Mouse (Mus musculus): Measurements from ENCODE around the gene Plekha6. TPM values are rescaled to one million over a fixed set of nuclear protein-coding genes. Genes with fewer than 3 reads are reported as not detected.

Plekha6 gene
- polyA plus RNA-seq, 1 experiment from 2014 or later: 22.2 TPM

- Histone ChIP-seq H3K4me3 (replicated peaks; ENCODE audit: low read length) (no peak overlapping the region), H3K9me3 (ENCODE audit: control insufficient read depth, low read length) (no peaks in the 10 kb centered on the region), H3K36me3 (replicated peaks; ENCODE audit: control insufficient read depth, insufficient read depth) (no peaks in the 10 kb centered on the region), H3K27me3 (ENCODE audit: control insufficient read depth, insufficient read depth, low read length) (no peaks in the 10 kb centered on the region), H3K4me2 (replicated peaks) (no peak overlapping the region), H3K4me1 (replicated peaks; ENCODE audit: control insufficient read depth, insufficient read depth, low read length) (peaks cover 37% of the 10 kb centered on the region), H3K27ac (no peak overlapping the region), H3K9ac (no peak overlapping the region)
- WGBS: 46% methylated on average over 11 of the region's 11 CpGs
- no peak for ATAC-seq (ENCODE audit: low FRiP score)
- DNase-seq (ENCODE audit: low spot score): no peak
These were observed 44.2 kb downstream of the Plekha6 start for GRCm38 (mm10) chr1:133208086-133208815.

DNA sequence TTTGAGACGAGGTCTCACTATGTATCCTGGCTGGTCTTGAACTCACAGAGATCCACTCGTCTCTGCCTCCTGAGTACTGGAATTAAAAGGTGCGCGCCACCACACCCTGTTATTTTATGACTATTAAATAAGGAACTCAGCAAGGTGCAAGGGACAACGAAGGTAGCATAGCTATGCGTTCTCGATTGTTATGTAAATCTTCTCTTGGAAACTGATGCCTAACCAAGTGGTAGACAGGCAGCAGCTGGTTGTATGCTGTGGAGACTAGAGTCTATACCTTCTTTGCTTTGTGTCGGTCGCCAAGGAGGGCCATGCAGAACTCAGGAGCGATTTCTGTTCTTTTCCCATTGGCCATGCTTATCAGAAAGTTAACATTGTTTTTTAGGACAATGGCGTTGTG is 45.0 kb downstream of the Plekha6 start:
- Histone ChIP-seq H3K27ac (peak overlapping the region; percentile 58; the same call in 1 of the 2 replicates), H3K4me3 (replicated peaks; ENCODE audit: low read length) (no peak overlapping the region), H3K4me1 (replicated peaks; ENCODE audit: control insufficient read depth, insufficient read depth, low read length) (peaks cover 33% of the 10 kb centered on the region), H3K9me3 (ENCODE audit: control insufficient read depth, low read length) (no peaks in the 10 kb centered on the region), H3K9ac (no peak overlapping the region), H3K4me2 (replicated peaks) (no peak overlapping the region), H3K36me3 (replicated peaks; ENCODE audit: control insufficient read depth, insufficient read depth) (no peaks in the 10 kb centered on the region), H3K27me3 (ENCODE audit: control insufficient read depth, insufficient read depth, low read length) (no peaks in the 10 kb centered on the region)
- WGBS: 67% methylated on average over 11 of the region's 11 CpGs
- ATAC-seq (ENCODE audit: low FRiP score) (no peak), DNase-seq (ENCODE audit: low spot score) (no peak)

DNA sequence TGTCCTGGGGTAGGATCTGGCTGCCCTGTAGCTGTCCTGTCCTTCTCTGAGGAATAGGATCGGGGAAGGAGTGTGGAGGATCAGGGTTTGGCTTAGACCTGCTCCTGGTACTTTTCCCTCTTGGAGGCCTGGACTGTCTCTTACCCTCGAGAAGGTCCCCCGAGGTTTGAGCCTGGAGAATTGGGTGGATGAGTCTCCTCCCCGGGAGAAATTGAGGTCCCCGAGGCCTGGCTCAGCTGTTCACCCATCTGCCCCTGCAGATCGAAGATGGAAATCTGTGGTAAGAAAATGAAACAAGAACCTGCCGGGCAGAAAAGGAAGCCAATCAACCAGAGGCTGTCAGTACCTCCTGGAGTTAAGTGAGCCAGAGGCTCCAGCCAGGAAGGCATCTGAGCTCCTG is 45.5 kb downstream of the Plekha6 start:
- no peaks in the 10 kb centered on the region for H3K36me3 ChIP-seq (replicated peaks; ENCODE audit: control insufficient read depth, insufficient read depth)
- no peak overlapping the region for H3K4me3 ChIP-seq (replicated peaks; ENCODE audit: low read length)
- no peak overlapping the region for H3K4me2 ChIP-seq (replicated peaks)
- H3K9ac ChIP-seq: peak overlapping the region; percentile 26; the same call in 1 of the 2 replicates
- H3K27ac ChIP-seq: peak overlapping the region; percentile 58
- no peaks in the 10 kb centered on the region for H3K27me3 ChIP-seq (ENCODE audit: control insufficient read depth, insufficient read depth, low read length)
- ATAC-seq (ENCODE audit: low FRiP score) (no peak), DNase-seq (ENCODE audit: low spot score) (no peak)
- H3K9me3 ChIP-seq (ENCODE audit: control insufficient read depth, low read length): no peaks in the 10 kb centered on the region
- H3K4me1 ChIP-seq (replicated peaks; ENCODE audit: control insufficient read depth, insufficient read depth, low read length): peaks cover 29% of the 10 kb centered on the region
- 26% methylated on average over 7 of the region's 7 CpGs for WGBS

DNA sequence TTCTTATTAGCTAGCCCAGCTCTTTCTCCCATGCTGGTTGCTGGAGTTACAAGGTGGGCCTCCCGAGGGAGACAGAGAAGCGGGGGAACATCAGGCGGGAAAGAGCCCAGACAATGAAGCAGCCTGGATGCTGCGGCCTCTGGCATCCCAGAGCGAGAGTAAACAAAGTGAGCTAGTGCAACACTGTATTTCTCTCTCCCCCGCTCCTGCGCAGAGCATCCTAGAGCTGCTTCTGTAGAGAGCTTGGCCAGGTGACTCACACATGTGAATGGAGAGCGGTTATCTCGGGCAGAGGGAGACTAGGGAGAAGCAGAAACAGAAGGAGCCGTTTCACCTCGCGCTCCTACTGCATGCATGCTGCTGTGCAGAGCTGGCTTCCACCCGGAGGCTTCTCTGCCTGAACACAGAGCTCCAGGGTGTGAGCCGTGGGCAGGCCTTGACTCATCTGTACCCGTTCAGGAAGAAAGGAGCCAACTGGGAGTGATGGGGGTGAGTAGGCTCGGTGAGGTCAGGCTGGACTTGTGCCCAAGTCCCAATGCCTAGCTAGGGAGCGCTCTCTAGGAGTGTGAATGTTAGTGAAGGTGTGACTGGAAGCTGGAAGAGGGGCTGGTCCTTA is 46.0 kb downstream of the Plekha6 start:
- peak overlapping the region; percentile 58 for H3K27ac ChIP-seq
- 17% methylated on average over 17 of the region's 17 CpGs for WGBS
- no peaks in the 10 kb centered on the region for H3K9me3 ChIP-seq (ENCODE audit: control insufficient read depth, low read length)
- peak overlapping the region; percentile 26; the same call in 1 of the 2 replicates for H3K9ac ChIP-seq
- H3K36me3 ChIP-seq (replicated peaks; ENCODE audit: control insufficient read depth, insufficient read depth): no peaks in the 10 kb centered on the region
- H3K27me3 ChIP-seq (ENCODE audit: control insufficient read depth, insufficient read depth, low read length): no peaks in the 10 kb centered on the region
- no peak overlapping the region; the same call in 1 of the 2 replicates for H3K4me2 ChIP-seq (replicated peaks)
- H3K4me1 ChIP-seq (replicated peaks; ENCODE audit: control insufficient read depth, insufficient read depth, low read length): peaks cover 27% of the 10 kb centered on the region
- no peak overlapping the region for H3K4me3 ChIP-seq (replicated peaks; ENCODE audit: low read length)
- DNase-seq (ENCODE audit: low spot score) (no peak), ATAC-seq (ENCODE audit: low FRiP score) (peak; percentile 25; the same call in 1 of the 2 replicates)

DNA sequence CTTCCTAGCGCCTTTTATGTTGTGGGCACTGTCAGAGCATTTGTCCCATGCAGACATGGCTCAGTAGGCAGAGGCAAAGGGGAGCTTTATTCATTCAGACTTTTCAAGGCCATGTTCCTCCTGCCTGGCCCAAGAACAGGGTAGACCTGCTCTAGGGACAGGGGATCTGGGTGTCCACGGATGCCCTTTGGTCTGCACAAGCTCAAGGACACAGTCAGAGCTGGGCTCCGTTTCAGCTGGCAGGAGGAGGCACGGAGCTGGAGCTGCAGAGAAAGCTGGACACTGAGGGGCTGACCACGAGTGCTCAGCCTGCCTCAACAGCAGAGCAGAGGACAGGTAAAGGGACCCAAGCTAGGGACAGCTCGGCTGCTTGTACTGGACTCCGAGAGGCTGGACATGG is 46.8 kb downstream of the Plekha6 start:
- Histone ChIP-seq H3K4me3 (replicated peaks; ENCODE audit: low read length) (no peak overlapping the region), H3K27ac (0 out of 2 replicates have a peak overlapping the region, but pooled peaks have one; percentile 58), H3K36me3 (replicated peaks; ENCODE audit: control insufficient read depth, insufficient read depth) (no peaks in the 10 kb centered on the region), H3K9me3 (ENCODE audit: control insufficient read depth, low read length) (no peaks in the 10 kb centered on the region), H3K9ac (no peak overlapping the region), H3K4me2 (replicated peaks) (no peak overlapping the region), H3K4me1 (replicated peaks; ENCODE audit: control insufficient read depth, insufficient read depth, low read length) (peaks cover 32% of the 10 kb centered on the region), H3K27me3 (ENCODE audit: control insufficient read depth, insufficient read depth, low read length) (no peaks in the 10 kb centered on the region)
- WGBS: 65% methylated on average over 7 of the region's 7 CpGs
- ATAC-seq (ENCODE audit: low FRiP score) (no peak), DNase-seq (ENCODE audit: low spot score) (no peak)

DNA sequence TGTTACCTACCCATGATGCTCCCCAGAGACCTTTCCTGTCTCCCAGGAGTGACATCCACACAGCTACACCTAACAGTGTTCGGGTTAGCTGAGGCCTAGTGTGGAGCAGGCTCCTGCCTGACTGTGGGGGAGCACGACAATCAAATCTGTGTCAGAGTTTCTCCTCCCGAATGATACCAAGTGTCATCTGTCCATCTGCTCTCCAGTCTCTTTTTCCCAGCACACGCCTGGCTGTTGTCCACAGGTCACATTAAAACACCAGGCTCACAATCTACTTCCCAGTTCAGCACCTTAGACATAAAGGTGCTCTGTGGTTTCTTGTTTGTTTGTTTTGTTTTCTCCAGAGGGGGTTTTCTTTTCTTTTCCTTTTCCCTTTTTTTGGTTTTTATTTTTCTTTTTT is 48.3 kb downstream of the Plekha6 start:
- 58% methylated on average over 4 of the region's 4 CpGs for WGBS

DNA sequence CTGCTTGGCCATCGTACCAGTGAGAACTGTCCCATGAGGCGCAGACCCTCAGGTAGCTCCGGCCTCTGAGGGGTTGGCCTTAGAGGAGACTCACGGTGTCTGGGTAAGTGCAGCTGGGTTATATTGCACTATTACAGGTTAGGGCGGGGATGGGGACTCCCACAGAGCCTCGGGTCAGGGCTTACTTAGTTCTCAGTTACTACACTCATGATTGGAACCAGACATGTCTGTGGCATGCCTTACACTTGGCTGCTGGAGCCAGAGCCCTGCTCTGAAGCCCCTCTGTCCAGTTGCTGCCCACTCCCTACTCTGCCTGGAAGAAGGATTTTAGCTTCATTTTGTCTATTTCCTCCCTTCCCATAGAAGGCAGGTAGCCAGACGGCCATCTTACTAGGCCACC is 49.1 kb downstream of the Plekha6 start:
- Histone ChIP-seq H3K4me3 (replicated peaks; ENCODE audit: low read length) (no peak overlapping the region), H3K4me1 (replicated peaks; ENCODE audit: control insufficient read depth, insufficient read depth, low read length) (peaks cover 52% of the 10 kb centered on the region), H3K4me2 (replicated peaks) (no peak overlapping the region), H3K36me3 (replicated peaks; ENCODE audit: control insufficient read depth, insufficient read depth) (no peaks in the 10 kb centered on the region), H3K9me3 (ENCODE audit: control insufficient read depth, low read length) (no peaks in the 10 kb centered on the region), H3K27me3 (ENCODE audit: control insufficient read depth, insufficient read depth, low read length) (no peaks in the 10 kb centered on the region), H3K9ac (no peak overlapping the region), H3K27ac (no peak overlapping the region)
- no peak for ATAC-seq (ENCODE audit: low FRiP score)
- no peak for DNase-seq (ENCODE audit: low spot score)
- WGBS: 80% methylated on average over 7 of the region's 7 CpGs

More for the DNA sequence above, 48.3 kb downstream of the Plekha6 start:
- Histone ChIP-seq H3K36me3 (replicated peaks; ENCODE audit: control insufficient read depth, insufficient read depth) (no peaks in the 10 kb centered on the region), H3K9me3 (ENCODE audit: control insufficient read depth, low read length) (no peaks in the 10 kb centered on the region), H3K9ac (no peak overlapping the region), H3K27ac (no peak overlapping the region), H3K4me1 (replicated peaks; ENCODE audit: control insufficient read depth, insufficient read depth, low read length) (peaks cover 47% of the 10 kb centered on the region), H3K4me2 (replicated peaks) (no peak overlapping the region), H3K4me3 (replicated peaks; ENCODE audit: low read length) (no peak overlapping the region), H3K27me3 (ENCODE audit: control insufficient read depth, insufficient read depth, low read length) (no peaks in the 10 kb centered on the region)
- no peak for DNase-seq (ENCODE audit: low spot score)
- no peak for ATAC-seq (ENCODE audit: low FRiP score)

DNA sequence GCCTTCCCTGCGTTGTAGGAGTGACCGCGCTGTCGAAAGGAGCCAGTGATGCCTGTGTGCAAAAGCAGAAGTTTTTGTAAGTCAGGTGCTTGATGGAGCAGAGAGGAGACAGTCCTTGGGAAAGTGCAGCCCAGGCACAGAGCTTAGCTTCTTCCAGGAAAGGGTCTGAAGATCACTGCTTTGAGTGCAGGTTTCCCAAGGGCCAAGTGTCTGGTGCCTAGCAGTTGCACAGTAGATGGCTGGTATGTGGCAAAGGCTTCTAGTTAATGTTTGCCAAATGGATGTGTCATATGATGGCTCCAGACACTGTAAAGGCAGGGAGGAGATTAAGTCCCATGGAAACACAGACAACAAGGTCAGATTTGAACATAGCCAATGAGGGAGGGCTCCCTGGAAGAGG is 49.9 kb downstream of the Plekha6 start:
- no peak for ATAC-seq (ENCODE audit: low FRiP score)
- Histone ChIP-seq H3K4me2 (replicated peaks) (no peak overlapping the region), H3K9ac (no peak overlapping the region)

GRCm38 (mm10) chr1:133214672-133215359 is 50.8 kb downstream of the Plekha6 start:
- Histone ChIP-seq H3K4me1 (replicated peaks; ENCODE audit: control insufficient read depth, insufficient read depth, low read length) (peaks cover 43% of the 10 kb centered on the region), H3K9ac (no peak overlapping the region), H3K27me3 (ENCODE audit: control insufficient read depth, insufficient read depth, low read length) (no peaks in the 10 kb centered on the region), H3K4me3 (replicated peaks; ENCODE audit: low read length) (no peak overlapping the region), H3K4me2 (replicated peaks) (no peak overlapping the region), H3K36me3 (replicated peaks; ENCODE audit: control insufficient read depth, insufficient read depth) (no peaks in the 10 kb centered on the region), H3K9me3 (ENCODE audit: control insufficient read depth, low read length) (no peaks in the 10 kb centered on the region), H3K27ac (no peak overlapping the region)
- ATAC-seq (ENCODE audit: low FRiP score): no peak
- 68% methylated on average over 7 of the region's 7 CpGs for WGBS
- DNase-seq (ENCODE audit: low spot score): no peak

More for the DNA sequence above, 49.9 kb downstream of the Plekha6 start:
- WGBS: 95% methylated on average over 4 of the region's 4 CpGs
- Histone ChIP-seq H3K27ac (no peak overlapping the region), H3K9me3 (ENCODE audit: control insufficient read depth, low read length) (no peaks in the 10 kb centered on the region), H3K27me3 (ENCODE audit: control insufficient read depth, insufficient read depth, low read length) (no peaks in the 10 kb centered on the region), H3K36me3 (replicated peaks; ENCODE audit: control insufficient read depth, insufficient read depth) (no peaks in the 10 kb centered on the region), H3K4me1 (replicated peaks; ENCODE audit: control insufficient read depth, insufficient read depth, low read length) (peaks cover 52% of the 10 kb centered on the region), H3K4me3 (replicated peaks; ENCODE audit: low read length) (no peak overlapping the region)
- no peak for DNase-seq (ENCODE audit: low spot score)

Data from hindbrain, embryonic 14.5 days (tissue).